Mouse (Mus musculus) bone marrow, adult 2 months (tissue): Measurements from ENCODE around the gene Pak7.

ENCODE experiments used
- CTCF ChIP-seq: fragments of 200-500 bp; IDR thresholded peaks from 2 replicates; pipeline ENCODE4 v1.5.1; 2011; ENCODE audit warnings: low read length, control low read depth; ENCODE audit not compliant: control insufficient read depth, insufficient read depth
- POLR2A ChIP-seq: fragments of 200-500 bp; IDR thresholded peaks from 2 replicates; pipeline ENCODE4 v1.6.1; 2011; ENCODE audit warnings: low read depth, mild to moderate bottlenecking, control low read depth, low read length, borderline replicate concordance; ENCODE audit not compliant: control insufficient read depth

DNA sequence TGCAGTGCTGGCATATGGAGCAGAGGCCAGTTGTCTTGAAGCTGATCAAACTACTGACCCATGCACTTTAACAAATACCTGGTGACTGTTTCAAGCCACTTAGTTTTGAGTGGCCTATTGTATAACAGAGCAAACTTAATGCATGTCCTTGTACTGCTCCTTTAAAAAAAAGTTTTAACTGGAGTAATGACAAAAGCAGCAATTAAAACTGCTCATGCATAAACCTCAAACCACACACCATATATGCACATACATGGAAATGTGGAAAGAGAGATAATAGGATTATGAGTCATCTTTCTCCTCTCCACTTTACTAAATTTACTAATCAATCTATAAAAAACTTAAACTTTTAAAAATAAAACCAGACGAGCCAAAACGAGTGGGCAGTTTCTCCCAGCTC, 291.8 kb downstream of the Pak7 start:
- TF ChIP-seq CTCF = no peak
- no peak for TF ChIP-seq POLR2A
